Mouse (Mus musculus): ENCODE measurements around the gene Plau.

Gene Plau

GRCm38 (mm10) chr14:20809349-20809748 lies 27.1 kb upstream of the Plau start:
- no peak for DNase-seq

GRCm38 (mm10) chr14:20809820-20810219 lies 26.6 kb upstream of the Plau start:
- DNase-seq = no peak

GRCm38 (mm10) chr14:20811236-20811635 lies 25.2 kb upstream of the Plau start:
- DNase-seq = no peak

GRCm38 (mm10) chr14:20811779-20812406 lies 24.6 kb upstream of the Plau start:
- no peak for DNase-seq

GRCm38 (mm10) chr14:20815448-20815847 lies 21.0 kb upstream of the Plau start:
- DNase-seq = no peak

- DNase-seq = no peak
Measured at GRCm38 (mm10) chr14:20824517-20824916, 11.9 kb upstream of the Plau start.

GRCm38 (mm10) chr14:20825516-20825915 lies 10.9 kb upstream of the Plau start:
- DNase-seq = no peak

GRCm38 (mm10) chr14:20827061-20827460 lies 9.4 kb upstream of the Plau start:
- no peak for DNase-seq

GRCm38 (mm10) chr14:20827491-20827890 lies 9.0 kb upstream of the Plau start:
- DNase-seq = no peak

- no peak for DNase-seq
Measured at GRCm38 (mm10) chr14:20828524-20828923, 7.9 kb upstream of the Plau start.

GRCm38 (mm10) chr14:20829523-20830366 lies 6.7 kb upstream of the Plau start:
- no peak for DNase-seq

- peak; percentile 41 for DNase-seq
Measured at GRCm38 (mm10) chr14:20831141-20831910, 5.1 kb upstream of the Plau start.

GRCm38 (mm10) chr14:20831915-20832314 lies 4.5 kb upstream of the Plau start:
- no peak for DNase-seq

GRCm38 (mm10) chr14:20833525-20833924 lies 2.9 kb upstream of the Plau start:
- peak; percentile 21 for DNase-seq

GRCm38 (mm10) chr14:20834136-20834535 lies 2.3 kb upstream of the Plau start:
- DNase-seq = no peak

GRCm38 (mm10) chr14:20836905-20837376 lies 481 bp downstream of the Plau start:
- DNase-seq = no peak

- DNase-seq = no peak
Measured at GRCm38 (mm10) chr14:20837681-20838080, 1.2 kb downstream of the Plau start.

GRCm38 (mm10) chr14:20841526-20841925 lies 5.1 kb downstream of the Plau start:
- DNase-seq = no peak

GRCm38 (mm10) chr14:20842629-20843028 lies 6.2 kb downstream of the Plau start:
- DNase-seq = no peak

- no peak for DNase-seq
Measured at GRCm38 (mm10) chr14:20844126-20844525, 7.7 kb downstream of the Plau start.

- DNase-seq = no peak
Measured at GRCm38 (mm10) chr14:20844671-20845576, 8.5 kb downstream of the Plau start.

- DNase-seq = no peak
Measured at GRCm38 (mm10) chr14:20845577-20846088, 9.2 kb downstream of the Plau start.

All from right cerebral cortex, adult 18-20 months (tissue).